In genomic region chr4:116677808-116678207, GRCm38 (mm10) we compare ENCODE assay signal across 17 mouse cellular contexts.
"Had no signal": no experiment of that assay in that cellular context is flagged by ENCODE, and none has a peak within 500 bp of the region (broad histone marks: within the 10 kb centered on the region; RNA-seq: fewer than 3 reads in every experiment).

No protein-coding gene starts in this region.

- H3K27ac ChIP-seq: liver, embryonic 15.5 days; lung, embryonic 15.5 days; macrophage; midbrain, embryonic 13.5 days; midbrain, embryonic 15.5 days; neural tube, embryonic 12.5 days; stomach, embryonic 15.5 days had no signal

- H3K4me1 ChIP-seq: midbrain, embryonic 13.5 days; midbrain, embryonic 15.5 days; neural tube, embryonic 12.5 days; stomach, embryonic 15.5 days had no signal

- H3K27me3 ChIP-seq: lung, embryonic 15.5 days; midbrain, embryonic 13.5 days; midbrain, embryonic 15.5 days; neural tube, embryonic 12.5 days; stomach, embryonic 15.5 days had no signal

- H3K36me3 ChIP-seq: liver, embryonic 15.5 days; lung, embryonic 15.5 days; midbrain, embryonic 13.5 days; midbrain, embryonic 15.5 days; neural tube, embryonic 12.5 days; stomach, embryonic 15.5 days had no signal

- H3K4me2 ChIP-seq: liver, embryonic 15.5 days; lung, embryonic 15.5 days; midbrain, embryonic 13.5 days; midbrain, embryonic 15.5 days; neural tube, embryonic 12.5 days; stomach, embryonic 15.5 days had no signal

- DNase-seq: liver, postnatal 0 days; lung, adult 2 months; lung, postnatal 14 days; lung, postnatal 36 days; right cerebral cortex, postnatal 14 days; thymus, adult 2 months; thymus, postnatal 25 days; thymus, postnatal 4 days had no signal

- H3K9ac ChIP-seq: liver, embryonic 15.5 days; liver, postnatal 0 days; lung, embryonic 15.5 days; midbrain, embryonic 13.5 days; midbrain, embryonic 15.5 days; neural tube, embryonic 12.5 days; stomach, embryonic 15.5 days had no signal

- H3K4me3 ChIP-seq: liver, embryonic 15.5 days; lung, embryonic 15.5 days; midbrain, embryonic 13.5 days; midbrain, embryonic 15.5 days; neural tube, embryonic 12.5 days; stomach, embryonic 15.5 days had no signal

- H3K9me3 ChIP-seq: liver, embryonic 15.5 days; lung, embryonic 15.5 days; megakaryocyte, embryonic 14.5 days; midbrain, embryonic 13.5 days; midbrain, embryonic 15.5 days; neural tube, embryonic 12.5 days; stomach, embryonic 15.5 days had no signal

- ATAC-seq: liver, postnatal 0 days; lung, postnatal 0 days; midbrain, embryonic 13.5 days; midbrain, embryonic 15.5 days had no signal
